Mouse (Mus musculus) embryonic facial prominence, embryonic 13.5 days (tissue): Measurements from ENCODE around the gene Rgs5. TPM values are rescaled to one million over a fixed set of nuclear protein-coding genes. Genes with fewer than 3 reads are reported as not detected.

Source experiments
- ATAC-seq: fragments of 200-750 bp; cut with Nextera tagmentation; 2 replicates; pipeline ENCODE4 v1.8.0; 2017; ENCODE audit warnings: low read depth; ENCODE audit not compliant: insufficient number of reproducible peaks, insufficient read depth, low FRiP score, low TSS enrichment
- H3K27ac ChIP-seq: fragments of 300-500 bp; sonication (generic); 2 replicates; pipeline ENCODE4 v1.5.1; 2015; ENCODE audit warnings: moderate library complexity, mild to moderate bottlenecking, inconsistent platforms
- H3K27me3 ChIP-seq: fragments of 300-500 bp; sonication (generic); 2 replicates; pipeline ENCODE4 v1.6.1; 2015; ENCODE audit warnings: mild to moderate bottlenecking, inconsistent platforms
- H3K36me3 ChIP-seq: fragments of 300-500 bp; sonication (generic); 2 replicates; pipeline ENCODE4 v1.6.1; 2015; ENCODE audit warnings: mild to moderate bottlenecking, inconsistent platforms
- H3K4me1 ChIP-seq: fragments of 300-500 bp; sonication (generic); 2 replicates; pipeline ENCODE4 v1.6.1; 2015; ENCODE audit warnings: inconsistent platforms
- H3K4me2 ChIP-seq: fragments of 300-500 bp; sonication (generic); 2 replicates; pipeline ENCODE4 v1.6.1; 2015; ENCODE audit warnings: moderate library complexity, mild to moderate bottlenecking, inconsistent platforms
- H3K4me3 ChIP-seq: fragments of 300-500 bp; sonication (generic); 2 replicates; pipeline ENCODE4 v1.5.1; 2015; ENCODE audit warnings: mild to moderate bottlenecking, inconsistent platforms
- H3K9ac ChIP-seq: fragments of 300-500 bp; sonication (generic); 2 replicates; pipeline ENCODE4 v1.6.1; 2015; ENCODE audit warnings: mild to moderate bottlenecking, inconsistent platforms
- H3K9me3 ChIP-seq: fragments of 300-500 bp; sonication (generic); 2 replicates; pipeline ENCODE4 v1.6.1; 2016; ENCODE audit warnings: inconsistent platforms
- WGBS: fragments of 180-500 bp; shearing (Covaris S2); methylation state at CpG from one replicate; pipeline ENCODE4 v1.1.7; 2015; ENCODE audit warnings: mixed read lengths; 5-methylcytosine and 5-hydroxymethylcytosine counted together
- polyA plus RNA-seq: library from polyadenylated mRNA; unstranded; fragments of >200 nt; fragmentation: Nextera tagmentation; extraction: Ambion mirVana; gene quantifications from 2 replicates; pipeline ENCODE4 v1.2.1, GENCODE M21; 2015

The Rgs5 gene
- polyA plus RNA-seq, 1 experiment from 2014 or later, result 2.5 TPM

GRCm38 (mm10) chr1:169730599-169731100, 75.3 kb downstream of the Rgs5 start:
- no peak overlapping the region for H3K4me2 ChIP-seq
- no peak overlapping the region for H3K27ac ChIP-seq
- 66% methylated on average over 7 of the region's 7 CpGs for WGBS
- H3K9me3 ChIP-seq, result no peaks in the 10 kb centered on the region
- no peaks in the 10 kb centered on the region for H3K4me1 ChIP-seq
- no peak for ATAC-seq
- H3K27me3 ChIP-seq, result no peaks in the 10 kb centered on the region
- no peaks in the 10 kb centered on the region for H3K36me3 ChIP-seq
- H3K4me3 ChIP-seq, result no peak overlapping the region
- H3K9ac ChIP-seq, result no peak overlapping the region

GRCm38 (mm10) chr1:169736139-169736538, 80.8 kb downstream of the Rgs5 start:
- H3K27me3 ChIP-seq, result no peaks in the 10 kb centered on the region
- no peak overlapping the region for H3K27ac ChIP-seq
- 79% methylated on average over 6 of the region's 6 CpGs for WGBS
- H3K9me3 ChIP-seq, result no peaks in the 10 kb centered on the region
- H3K4me2 ChIP-seq, result no peak overlapping the region
- no peak overlapping the region for H3K4me3 ChIP-seq
- no peaks in the 10 kb centered on the region for H3K4me1 ChIP-seq
- H3K36me3 ChIP-seq, result no peaks in the 10 kb centered on the region
- no peak for ATAC-seq
- H3K9ac ChIP-seq, result no peak overlapping the region

GRCm38 (mm10) chr1:169737231-169737630, 81.9 kb downstream of the Rgs5 start:
- ATAC-seq, result no peak

GRCm38 (mm10) chr1:169741147-169741546, 85.8 kb downstream of the Rgs5 start:
- Histone ChIP-seq H3K36me3 (no peaks in the 10 kb centered on the region), H3K4me1 (no peaks in the 10 kb centered on the region), H3K27me3 (no peaks in the 10 kb centered on the region), H3K9me3 (no peaks in the 10 kb centered on the region), H3K4me3 (no peak overlapping the region), H3K27ac (no peak overlapping the region), H3K9ac (no peak overlapping the region), H3K4me2 (no peak overlapping the region)
- ATAC-seq, result no peak
- WGBS, result 87% methylated on average over 5 of the region's 5 CpGs

More at GRCm38 (mm10) chr1:169737231-169737630, 81.9 kb downstream of the Rgs5 start:
- no peaks in the 10 kb centered on the region for H3K36me3 ChIP-seq
- no peaks in the 10 kb centered on the region for H3K4me1 ChIP-seq
- H3K4me3 ChIP-seq, result no peak overlapping the region
- no peak overlapping the region for H3K9ac ChIP-seq
- H3K27me3 ChIP-seq, result no peaks in the 10 kb centered on the region
- H3K9me3 ChIP-seq, result no peaks in the 10 kb centered on the region
- WGBS, result 83% methylated on average over 6 of the region's 6 CpGs
- H3K27ac ChIP-seq, result no peak overlapping the region
- no peak overlapping the region for H3K4me2 ChIP-seq

Other genes starting within 250 kb of the Rgs5 start
- 54.4 and 56.5 TPM in 2 replicates for gene Nuf2, start 124.0 kb upstream of the Rgs5 start, polyA plus RNA-seq
- 3.9 and 4.1 TPM in 2 replicates for gene Rgs4, start 92.1 kb downstream of the Rgs5 start, polyA plus RNA-seq